Mouse (Mus musculus): ENCODE measurements around the gene Rab5c. TPM values are rescaled to one million over a fixed set of nuclear protein-coding genes. Genes with fewer than 3 reads are reported as not detected.

The Rab5c gene
- polyA plus RNA-seq (2015; fragmentation: Nextera tagmentation; extraction: Ambion mirVana): 24.4 and 26.0 TPM in 2 replicates

DNA sequence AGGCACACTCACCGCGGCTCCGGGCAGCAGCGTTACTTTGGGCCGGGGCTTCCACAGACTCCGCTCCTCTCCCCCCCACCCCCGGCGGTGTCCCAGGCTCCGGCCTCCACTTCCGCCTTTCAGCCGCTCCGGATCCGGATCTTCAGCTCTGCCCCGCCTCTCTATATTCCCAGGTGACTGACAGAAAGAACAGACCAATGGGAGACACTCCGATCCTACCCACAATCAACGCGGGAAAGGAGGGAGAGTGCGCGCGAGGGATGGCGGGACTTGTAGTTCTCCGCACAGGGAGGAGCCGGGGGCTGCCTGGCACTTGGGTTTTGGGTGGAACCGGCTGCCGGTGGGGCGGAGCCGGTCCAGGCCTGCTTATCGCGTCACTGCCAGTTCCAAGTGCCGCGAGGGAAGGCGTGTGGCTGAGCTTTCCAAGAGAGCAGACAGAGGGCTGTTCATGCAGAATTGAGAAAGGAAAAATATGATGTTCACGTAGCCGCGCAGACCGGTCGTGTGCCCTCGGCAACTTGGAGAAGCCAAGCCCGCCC is at the start of gene Rab5c:
Gene Rab5c (minus strand): TSS at position 150 of the 539 bp plus-strand sequence.
- Histone ChIP-seq H3K9me3 (no peaks in the 10 kb centered on the region), H3K27ac (peak within 1 kb of the TSS; percentile 68), H3K4me3 (peak within 1 kb of the TSS; percentile 96), H3K36me3 (no peaks in the 10 kb centered on the region; the same call in 1 of the 2 replicates), H3K4me1 (peaks cover 20% of the 10 kb centered on the region), H3K9ac (peak within 1 kb of the TSS; percentile 97), H3K4me2 (peak within 1 kb of the TSS; percentile 83), H3K27me3 (no peaks in the 10 kb centered on the region)
- under 1% methylated on average over 39 of the region's 39 CpGs for WGBS
- ATAC-seq (ENCODE audit: borderline replicate concordance, extremely low read depth, low FRiP score, low TSS enrichment): peak; percentile 99

DNA sequence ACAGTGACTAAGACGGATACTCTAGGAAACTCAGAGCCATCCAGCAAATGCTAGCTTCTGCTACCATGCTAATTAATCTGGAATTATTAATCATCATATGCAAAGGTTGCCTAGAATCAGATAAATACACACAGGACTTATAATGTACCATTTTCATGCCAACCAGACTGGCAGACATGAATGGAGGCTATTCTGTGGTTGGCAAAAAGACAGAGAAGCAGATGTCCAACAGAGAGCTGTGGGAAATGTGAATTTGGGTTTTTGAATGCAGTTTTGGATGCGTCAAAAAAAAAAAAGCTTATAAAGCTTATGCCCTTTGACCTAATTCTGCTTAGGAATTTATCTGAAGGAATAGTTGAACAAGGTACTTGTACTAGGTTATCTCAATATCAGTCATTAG is 47.8 kb upstream of the Rab5c start:
- 86% methylated on average over 2 of the region's 2 CpGs for WGBS
- peaks cover 54% of the 10 kb centered on the region for H3K36me3 ChIP-seq

DNA sequence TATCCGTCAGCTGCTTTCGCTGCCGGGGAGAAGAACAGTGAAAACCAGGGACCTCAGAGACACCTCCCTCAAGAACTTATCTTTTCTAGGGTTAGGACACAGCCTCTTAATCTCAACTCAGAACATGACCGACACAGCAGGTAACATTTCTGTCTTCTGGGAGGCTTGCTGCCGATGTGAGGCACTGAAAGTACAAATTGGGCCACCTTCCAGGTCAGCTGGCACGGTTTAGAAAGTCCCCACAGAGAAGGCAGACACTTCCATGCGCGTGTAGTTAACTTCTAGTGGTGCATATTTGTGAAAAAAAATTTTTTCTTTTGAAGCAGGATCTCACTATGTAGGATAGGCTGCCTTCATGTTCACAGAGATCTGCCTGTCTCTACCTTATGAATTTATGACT is 46.3 kb upstream of the Rab5c start:
- H3K9me3 ChIP-seq: no peaks in the 10 kb centered on the region
- H3K27me3 ChIP-seq: no peaks in the 10 kb centered on the region
- H3K36me3 ChIP-seq: peaks cover 47% of the 10 kb centered on the region
- no peak overlapping the region for H3K27ac ChIP-seq
- 84% methylated on average over 8 of the region's 8 CpGs for WGBS
- no peak for ATAC-seq (ENCODE audit: borderline replicate concordance, extremely low read depth, low FRiP score, low TSS enrichment)
- H3K4me3 ChIP-seq: no peak overlapping the region
- H3K4me1 ChIP-seq: 0 out of 2 replicates have a peak, but pooled peaks cover 3% of the 10 kb centered on the region
- H3K9ac ChIP-seq: no peak overlapping the region
- H3K4me2 ChIP-seq: no peak overlapping the region

More for the DNA sequence above, 47.8 kb upstream of the Rab5c start:
- no peak for ATAC-seq (ENCODE audit: borderline replicate concordance, extremely low read depth, low FRiP score, low TSS enrichment)
- 0 out of 2 replicates have a peak, but pooled peaks cover 3% of the 10 kb centered on the region for H3K4me1 ChIP-seq
- H3K27me3 ChIP-seq: no peaks in the 10 kb centered on the region
- H3K4me3 ChIP-seq: no peak overlapping the region
- H3K9me3 ChIP-seq: no peaks in the 10 kb centered on the region
- H3K9ac ChIP-seq: no peak overlapping the region
- no peak overlapping the region for H3K4me2 ChIP-seq
- H3K27ac ChIP-seq: no peak overlapping the region

DNA sequence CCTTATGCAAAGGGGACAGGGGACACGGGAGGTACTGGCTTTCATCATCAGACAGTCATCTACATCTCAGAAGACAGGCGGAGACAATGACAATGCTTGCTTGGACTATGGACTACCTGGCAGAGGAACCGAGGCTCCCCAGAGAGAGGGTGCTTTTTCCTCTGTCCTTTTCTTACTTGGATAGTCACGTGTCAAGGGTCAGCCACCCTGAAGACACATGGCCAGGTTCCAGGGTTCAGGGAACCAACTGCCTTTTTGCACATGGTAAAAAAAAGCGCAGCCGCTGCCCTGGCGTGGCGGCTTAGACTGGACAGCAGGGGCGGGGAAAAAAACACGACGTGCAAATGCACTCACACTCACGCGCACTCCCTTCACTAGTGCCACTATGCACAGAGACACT is 44.6 kb upstream of the Rab5c start:
- ATAC-seq (ENCODE audit: borderline replicate concordance, extremely low read depth, low FRiP score, low TSS enrichment): no peak
- H3K36me3 ChIP-seq: peaks cover 30% of the 10 kb centered on the region; the same call in 1 of the 2 replicates
- H3K4me1 ChIP-seq: 0 out of 2 replicates have a peak, but pooled peaks cover 3% of the 10 kb centered on the region
- H3K4me3 ChIP-seq: no peak overlapping the region
- H3K9me3 ChIP-seq: no peaks in the 10 kb centered on the region
- no peak overlapping the region for H3K4me2 ChIP-seq
- 82% methylated on average over 13 of the region's 13 CpGs for WGBS
- no peak overlapping the region for H3K27ac ChIP-seq
- H3K27me3 ChIP-seq: no peaks in the 10 kb centered on the region
- no peak overlapping the region for H3K9ac ChIP-seq

DNA sequence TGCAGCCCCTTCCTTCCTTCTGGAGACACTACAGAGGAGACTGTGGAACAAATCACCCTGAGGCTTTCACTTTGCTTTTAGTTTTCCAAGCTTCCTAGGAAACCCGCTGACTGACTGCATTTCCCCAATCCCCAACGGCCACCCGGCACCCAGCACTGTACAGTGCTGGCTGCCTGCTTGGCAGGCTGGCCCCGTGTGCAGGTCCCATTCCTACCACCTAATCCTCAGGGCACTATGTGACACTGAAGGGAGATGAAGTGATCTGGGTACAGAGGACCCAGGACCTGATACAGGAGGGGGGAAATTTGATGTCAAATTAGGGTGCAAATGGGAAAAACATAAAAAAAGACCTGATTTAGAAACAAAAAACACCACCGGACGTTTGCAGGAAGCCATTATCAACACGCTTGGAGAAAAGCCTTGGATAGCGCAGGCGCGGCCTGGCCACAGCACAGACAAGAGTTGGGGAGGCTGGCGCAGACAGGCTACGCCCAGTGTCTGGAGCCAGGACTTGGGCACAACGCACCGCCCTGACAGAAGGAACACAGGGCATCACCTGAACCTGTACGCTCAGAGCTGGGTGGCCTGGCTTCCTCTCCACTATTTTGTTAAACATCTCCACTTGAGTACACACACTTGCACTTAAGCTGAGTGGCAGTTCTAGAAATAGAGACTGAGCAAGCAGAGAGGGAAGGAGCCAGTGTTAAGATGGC is 43.9 kb upstream of the Rab5c start:
- peak; percentile 74 for ATAC-seq (ENCODE audit: borderline replicate concordance, extremely low read depth, low FRiP score, low TSS enrichment)
- Histone ChIP-seq H3K4me3 (no peak overlapping the region), H3K4me1 (0 out of 2 replicates have a peak, but pooled peaks cover 3% of the 10 kb centered on the region), H3K4me2 (no peak overlapping the region), H3K9me3 (no peaks in the 10 kb centered on the region), H3K9ac (no peak overlapping the region), H3K27me3 (no peaks in the 10 kb centered on the region), H3K36me3 (peaks cover 26% of the 10 kb centered on the region; the same call in 1 of the 2 replicates), H3K27ac (peak overlapping the region; percentile 42)
- 67% methylated on average over 15 of the region's 15 CpGs for WGBS

DNA sequence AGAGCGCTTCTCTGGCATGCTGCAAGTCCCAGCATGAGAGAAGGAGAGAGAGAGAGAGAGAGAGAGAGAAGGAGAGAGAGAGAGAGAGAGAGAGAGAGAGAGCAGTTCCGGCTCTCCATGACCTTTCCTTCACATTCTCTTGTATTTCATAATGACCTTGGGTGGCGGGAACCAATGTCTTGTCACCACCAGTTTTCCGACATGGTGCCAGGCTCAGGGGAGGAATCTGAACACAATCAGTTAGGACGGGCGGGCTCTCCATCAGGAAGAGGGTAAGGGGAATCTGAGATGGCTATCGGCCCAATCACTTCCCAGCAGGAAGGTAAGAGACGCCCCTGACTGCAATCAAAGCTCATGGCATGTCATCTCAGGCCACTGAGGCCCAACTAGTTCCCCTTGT is 42.2 kb upstream of the Rab5c start:
- Histone ChIP-seq H3K4me2 (no peak overlapping the region), H3K27ac (no peak overlapping the region), H3K9me3 (no peaks in the 10 kb centered on the region), H3K27me3 (no peaks in the 10 kb centered on the region), H3K4me1 (0 out of 2 replicates have a peak, but pooled peaks cover 3% of the 10 kb centered on the region), H3K9ac (no peak overlapping the region), H3K36me3 (peaks cover 23% of the 10 kb centered on the region; the same call in 1 of the 2 replicates), H3K4me3 (no peak overlapping the region)
- 74% methylated on average over 8 of the region's 8 CpGs for WGBS
- no peak for ATAC-seq (ENCODE audit: borderline replicate concordance, extremely low read depth, low FRiP score, low TSS enrichment)

DNA sequence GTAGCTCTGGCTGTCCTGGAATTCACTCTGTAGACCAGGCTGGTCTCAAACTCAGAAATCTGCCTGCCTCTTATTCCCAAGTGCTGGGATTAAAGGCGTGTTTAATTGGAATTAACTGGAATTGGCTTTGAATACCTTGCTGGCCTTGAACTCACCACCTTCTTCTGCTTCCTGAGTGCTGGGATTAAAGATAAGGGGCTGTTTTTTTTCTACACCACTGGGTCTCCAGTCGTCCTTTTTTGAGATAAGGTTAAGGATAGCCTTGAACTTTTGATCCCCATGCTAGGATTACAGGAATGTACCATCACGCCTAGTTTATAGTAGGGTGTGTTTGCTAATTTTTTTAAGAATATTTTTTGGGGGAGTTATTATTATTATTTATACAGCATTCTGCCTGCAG is 40.1 kb upstream of the Rab5c start:
- H3K9me3 ChIP-seq: no peaks in the 10 kb centered on the region
- H3K27me3 ChIP-seq: no peaks in the 10 kb centered on the region
- 59% methylated on average over 3 of the region's 3 CpGs for WGBS
- no peak for ATAC-seq (ENCODE audit: borderline replicate concordance, extremely low read depth, low FRiP score, low TSS enrichment)
- no peak overlapping the region for H3K4me3 ChIP-seq
- H3K27ac ChIP-seq: no peak overlapping the region
- 0 out of 2 replicates have a peak, but pooled peaks cover 3% of the 10 kb centered on the region for H3K4me1 ChIP-seq
- H3K4me2 ChIP-seq: no peak overlapping the region
- H3K9ac ChIP-seq: no peak overlapping the region
- peaks cover 18% of the 10 kb centered on the region; the same call in 1 of the 2 replicates for H3K36me3 ChIP-seq

DNA sequence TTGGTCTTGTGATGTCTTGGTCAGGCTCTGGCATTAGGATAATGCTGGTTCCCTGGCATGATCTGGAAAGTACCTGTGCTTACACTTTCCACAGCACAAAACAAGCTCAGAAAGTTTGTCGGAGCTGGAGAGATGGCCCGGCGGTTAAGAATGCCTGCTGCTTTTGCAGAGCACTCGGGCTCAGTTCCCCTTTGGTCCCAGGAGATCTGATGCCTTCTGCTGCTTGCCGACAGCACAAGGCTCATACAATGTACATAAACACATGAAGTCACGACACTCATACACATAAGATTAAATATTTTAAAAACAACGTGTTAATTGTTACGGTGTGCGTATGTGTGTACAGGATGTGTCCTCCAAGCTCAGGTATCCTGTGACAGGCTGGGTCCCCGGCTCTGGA is 37.9 kb upstream of the Rab5c start:
- no peak for ATAC-seq (ENCODE audit: borderline replicate concordance, extremely low read depth, low FRiP score, low TSS enrichment)
- Histone ChIP-seq H3K9me3 (no peaks in the 10 kb centered on the region), H3K9ac (no peak overlapping the region), H3K4me2 (no peak overlapping the region), H3K27me3 (no peaks in the 10 kb centered on the region), H3K4me1 (no peaks in the 10 kb centered on the region; the same call in 1 of the 2 replicates), H3K36me3 (peaks cover 3% of the 10 kb centered on the region; the same call in 1 of the 2 replicates), H3K4me3 (no peak overlapping the region), H3K27ac (no peak overlapping the region)
- WGBS: 76% methylated on average over 10 of the region's 10 CpGs

DNA sequence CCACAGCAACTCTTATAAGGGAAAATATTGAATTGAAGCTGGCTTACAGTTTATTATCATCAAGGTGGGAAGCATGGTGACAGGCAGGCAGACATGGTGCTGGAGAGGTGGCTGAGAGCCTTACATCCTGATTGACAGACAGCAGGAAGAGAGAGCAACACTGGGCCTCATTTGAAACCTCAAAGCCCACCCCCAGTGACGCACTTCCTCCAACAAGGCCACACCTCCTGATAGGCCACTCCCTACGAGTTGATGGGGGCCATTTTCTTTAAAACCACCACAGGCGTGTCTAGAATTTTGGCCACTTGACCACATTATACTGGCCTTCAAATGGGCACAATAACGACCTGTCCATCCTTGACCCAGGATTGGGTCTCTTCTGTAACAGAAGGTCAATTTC is 36.2 kb upstream of the Rab5c start:
- no peak overlapping the region for H3K4me3 ChIP-seq
- no peak overlapping the region for H3K4me2 ChIP-seq
- peaks cover 6% of the 10 kb centered on the region for H3K4me1 ChIP-seq
- WGBS: 74% methylated on average over 4 of the region's 4 CpGs
- H3K9me3 ChIP-seq: no peaks in the 10 kb centered on the region
- no peaks in the 10 kb centered on the region for H3K27me3 ChIP-seq
- H3K36me3 ChIP-seq: no peaks in the 10 kb centered on the region
- no peak overlapping the region for H3K9ac ChIP-seq
- ATAC-seq (ENCODE audit: borderline replicate concordance, extremely low read depth, low FRiP score, low TSS enrichment): no peak
- H3K27ac ChIP-seq: no peak overlapping the region

DNA sequence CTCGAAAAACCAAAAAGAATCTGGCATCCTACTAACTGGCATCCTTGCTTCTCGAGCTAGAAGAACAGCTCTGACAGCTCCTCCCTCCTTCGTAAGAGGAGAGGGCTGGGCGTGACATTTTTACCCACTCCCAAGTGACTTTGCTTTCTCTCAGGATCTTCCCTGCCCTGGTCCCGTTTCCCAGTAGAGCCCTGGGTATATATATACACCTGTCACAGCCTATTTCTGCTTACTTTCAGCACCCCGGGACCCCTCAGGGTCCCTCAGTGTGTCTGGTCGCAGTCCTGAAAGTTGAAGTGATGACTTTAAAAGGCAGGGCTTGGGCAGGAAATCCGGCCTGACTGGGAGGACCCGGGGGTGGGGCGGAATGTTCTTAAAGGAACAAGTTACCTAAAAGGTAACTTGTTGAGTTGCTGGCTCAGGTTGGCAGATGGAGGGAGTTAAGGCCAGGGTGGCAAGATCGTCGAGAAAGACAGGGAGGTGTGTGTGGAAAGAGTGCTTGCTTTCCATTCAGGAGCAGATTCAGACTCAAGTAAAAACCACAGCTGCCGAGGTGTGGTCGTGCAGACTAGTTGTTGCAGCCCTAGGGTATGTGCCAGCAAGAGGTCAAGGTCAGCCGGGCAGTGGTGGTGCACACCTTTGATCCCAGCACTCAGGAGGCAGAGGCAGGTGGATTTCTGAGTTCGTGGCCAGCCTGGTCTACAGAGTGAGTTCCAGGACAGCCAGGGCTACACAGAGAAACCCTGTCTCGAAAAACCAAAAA is 32.8 kb upstream of the Rab5c start, which contains the start of gene Ghdc:
Gene Ghdc (minus strand): TSS at position 312 of the 763 bp plus-strand sequence.
- WGBS: 15% methylated on average over 17 of the region's 17 CpGs

DNA sequence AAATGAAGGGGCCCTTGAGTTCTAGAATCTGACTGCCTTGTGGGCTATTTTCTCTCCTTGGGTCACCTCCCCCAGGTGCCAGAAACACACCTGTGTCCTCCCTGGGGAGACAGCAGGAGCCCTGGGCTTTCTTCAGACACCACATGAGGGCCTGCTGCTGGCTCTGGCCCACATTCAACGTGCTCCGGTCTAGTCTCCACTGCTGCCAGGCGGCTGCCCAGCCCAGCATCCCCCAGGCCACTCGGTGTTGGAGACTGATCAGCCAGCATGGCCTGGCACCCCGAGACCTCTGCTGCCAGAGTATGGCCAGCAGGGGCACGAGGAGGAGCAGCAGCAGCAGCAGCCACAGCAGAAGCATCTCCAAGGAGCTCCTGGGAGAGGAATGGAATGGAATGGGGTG is 32.0 kb upstream of the Rab5c start:
- ATAC-seq (ENCODE audit: borderline replicate concordance, extremely low read depth, low FRiP score, low TSS enrichment): no peak
- H3K27me3 ChIP-seq: no peaks in the 10 kb centered on the region
- WGBS: 54% methylated on average over 6 of the region's 6 CpGs
- no peaks in the 10 kb centered on the region for H3K9me3 ChIP-seq
- no peak overlapping the region for H3K27ac ChIP-seq
- peak overlapping the region; percentile 72 for H3K4me3 ChIP-seq
- H3K4me1 ChIP-seq: peaks cover 6% of the 10 kb centered on the region
- H3K9ac ChIP-seq: peak overlapping the region; percentile 66; the same call in 1 of the 2 replicates
- no peaks in the 10 kb centered on the region for H3K36me3 ChIP-seq
- H3K4me2 ChIP-seq: peak overlapping the region; percentile 69

More for the DNA sequence above, 32.8 kb upstream of the Rab5c start, which contains the start of gene Ghdc:
- Histone ChIP-seq H3K4me2 (peak within 1 kb of the TSS; percentile 69), H3K9me3 (no peaks in the 10 kb centered on the region), H3K9ac (peak within 1 kb of the TSS; percentile 66), H3K36me3 (no peaks in the 10 kb centered on the region), H3K4me3 (peak within 1 kb of the TSS; percentile 72), H3K27me3 (no peaks in the 10 kb centered on the region), H3K4me1 (peaks cover 6% of the 10 kb centered on the region), H3K27ac (peak within 1 kb of the TSS; percentile 61)
- peak; percentile 74; the same call in 1 of the 2 replicates for ATAC-seq (ENCODE audit: borderline replicate concordance, extremely low read depth, low FRiP score, low TSS enrichment)
